Mouse (Mus musculus) liver, embryonic 14.5 days (tissue): ENCODE measurements at regions not wholly inside any gene's neighbourhood (a gene's known extent, or its start where the extent isn't known, plus 50 kb on each side); places are given as distances from the start of the nearest gene placed in this dataset.

Experiments
- ATAC-seq: fragments of 200-750 bp; cut with Nextera tagmentation; 2 replicates; pipeline ENCODE4 v1.8.0; 2017; ENCODE audit warnings: moderate number of reproducible peaks, mild to moderate bottlenecking, moderate library complexity; ENCODE audit not compliant: insufficient read depth
- DNase-seq, 3 experiments: peaks; one replicate each; pipeline ENCODE4 v3.0.0-alpha.2; 2012 to 2013; ENCODE audit warnings: low read depth in 3 of 3, low spot score in 3 of 3
- H3K27ac ChIP-seq: fragments of 300-500 bp; sonication (generic); 2 replicates; pipeline ENCODE4 v1.5.1; 2014; ENCODE audit warnings: moderate library complexity, mild to moderate bottlenecking, control low read depth, inconsistent platforms
- H3K27me3 ChIP-seq: fragments of 300-500 bp; sonication (generic); 2 replicates; pipeline ENCODE4 v1.6.1; 2014; ENCODE audit warnings: mild to moderate bottlenecking, low read length, moderate library complexity; ENCODE audit not compliant: control insufficient read depth, insufficient read depth
- H3K36me3 ChIP-seq: fragments of 300-500 bp; sonication (generic); replicated peaks from 2 replicates; pipeline ENCODE4 v1.6.1; 2014; ENCODE audit warnings: low read depth; ENCODE audit not compliant: control insufficient read depth, insufficient read depth
- H3K4me1 ChIP-seq, 2 experiments: fragments of 200-500 bp in 1 of 2; fragments of 300-500 bp in 1 of 2; sonication (generic) in 1 of 2; replicated peaks; 2 replicates each; pipeline ENCODE4 v1.6.1; 2012 to 2014; ENCODE audit warnings: antibody characterized with exemption in 1 of 2, inconsistent platforms in 1 of 2, low read length in 1 of 2; ENCODE audit not compliant: control insufficient read depth in 2 of 2, insufficient read depth in 2 of 2
- H3K4me2 ChIP-seq: fragments of 300-500 bp; sonication (generic); 2 replicates; pipeline ENCODE4 v1.6.1; 2014; ENCODE audit warnings: low read depth, mild to moderate bottlenecking, control low read depth, moderate library complexity
- H3K4me3 ChIP-seq, 2 experiments: fragments of 200-500 bp in 1 of 2; fragments of 300-500 bp in 1 of 2; sonication (generic) in 1 of 2; 2 replicates each; pipeline ENCODE4 v1.5.1; 2012 to 2014; ENCODE audit warnings: low read depth in 2 of 2, low read length in 2 of 2, mild to moderate bottlenecking in 2 of 2, control low read depth in 1 of 2, inconsistent platforms in 1 of 2, moderate library complexity in 1 of 2; ENCODE audit not compliant: insufficient read depth in 1 of 2
- H3K9ac ChIP-seq: fragments of 300-500 bp; sonication (generic); replicated peaks from 2 replicates; pipeline ENCODE4 v1.6.1; 2014; ENCODE audit warnings: mild to moderate bottlenecking, control low read depth, moderate library complexity
- H3K9me3 ChIP-seq: fragments of 300-500 bp; sonication (generic); 2 replicates; pipeline ENCODE4 v1.6.1; 2016; ENCODE audit warnings: low read length, mixed read lengths; ENCODE audit not compliant: control insufficient read depth
- CTCF ChIP-seq: IDR thresholded peaks from 2 replicates; pipeline ENCODE4 v1.5.1; 2016; ENCODE audit warnings: antibody characterized with exemption, low read depth, control low read depth
- EP300 ChIP-seq: IDR thresholded peaks from 2 replicates; pipeline ENCODE4 v1.6.1; 2016; ENCODE audit warnings: antibody characterized with exemption, low read depth
- WGBS: fragments of 180-500 bp; shearing (Covaris S2); extraction: QIAGEN DNeasy Blood & Tissue Kit; methylation state at CpG from one replicate; pipeline ENCODE4 v1.1.7; 2014; ENCODE audit not compliant: insufficient replicate concordance; 5-methylcytosine and 5-hydroxymethylcytosine counted together

GRCm38 (mm10) chr12:77137291-77137830 lies 100.6 kb upstream of the Fut8 start:
- no peak overlapping the region for H3K9ac ChIP-seq
- H3K4me3 ChIP-seq, result no peak overlapping the region
- no peak overlapping the region for H3K27ac ChIP-seq
- DNase-seq (no peak), ATAC-seq (no peak)
- H3K4me2 ChIP-seq, result no peak overlapping the region
- peaks cover 7 to 10% of the 10 kb centered on the region in 2 experiments; a peak in 3 of 4 replicates for H3K4me1 ChIP-seq
- TF ChIP-seq EP300 (no peak), CTCF (no peak)
- no peaks in the 10 kb centered on the region for H3K36me3 ChIP-seq
- H3K9me3 ChIP-seq, result no peaks in the 10 kb centered on the region
- no peaks in the 10 kb centered on the region for H3K27me3 ChIP-seq
- WGBS, result 44% methylated on average over 10 of the region's 10 CpGs

DNA sequence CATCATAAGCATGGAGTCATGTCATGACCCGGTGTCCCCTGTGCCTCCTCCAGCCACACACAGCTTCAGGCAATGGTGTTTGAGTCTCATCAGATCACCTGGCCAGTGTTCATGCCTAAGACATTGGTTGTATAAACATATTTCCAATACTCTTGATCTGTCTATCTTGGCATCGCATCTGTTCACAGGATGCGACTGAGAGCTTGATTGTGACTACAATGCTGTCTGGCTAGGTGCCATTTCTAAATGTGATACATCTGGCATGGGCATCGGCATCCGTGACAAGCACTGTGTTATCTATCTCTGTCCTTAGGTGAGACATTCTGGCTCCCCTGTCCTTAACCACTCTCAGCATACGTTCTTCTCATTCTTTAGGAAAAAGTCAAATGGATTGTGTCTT lies 102.3 kb upstream of the Fut8 start:
- Histone ChIP-seq H3K9me3 (no peaks in the 10 kb centered on the region), H3K4me3 (no peak overlapping the region), H3K4me2 (no peak overlapping the region), H3K27ac (no peak overlapping the region), H3K4me1 (peaks cover 7 to 14% of the 10 kb centered on the region in 2 experiments; a peak in 3 of 4 replicates), H3K36me3 (no peaks in the 10 kb centered on the region), H3K27me3 (no peaks in the 10 kb centered on the region), H3K9ac (no peak overlapping the region)
- TF ChIP-seq EP300 (no peak), CTCF (no peak)
- no peak for ATAC-seq
- 69% methylated on average over 6 of the region's 6 CpGs for WGBS
- DNase-seq, result no peak

- ATAC-seq, result no peak
- no peak for TF ChIP-seq EP300
- TF ChIP-seq CTCF, result no peak
- H3K27ac ChIP-seq, result no peak overlapping the region
- H3K9ac ChIP-seq, result no peak overlapping the region
- H3K4me1 ChIP-seq, result peaks cover 7 to 14% of the 10 kb centered on the region in 2 experiments; a peak in 3 of 4 replicates
- H3K4me3 ChIP-seq, result no peak overlapping the region
- H3K36me3 ChIP-seq, result no peaks in the 10 kb centered on the region
- WGBS, result 39% methylated on average over 3 of the region's 3 CpGs
- DNase-seq, result no peak
- H3K9me3 ChIP-seq, result no peaks in the 10 kb centered on the region
- H3K27me3 ChIP-seq, result no peaks in the 10 kb centered on the region
- H3K4me2 ChIP-seq, result no peak overlapping the region
These were observed 102.9 kb upstream of the Fut8 start for GRCm38 (mm10) chr12:77135067-77135466.

GRCm38 (mm10) chr12:77134306-77135010 lies 103.5 kb upstream of the Fut8 start:
- Histone ChIP-seq H3K9me3 (no peaks in the 10 kb centered on the region), H3K36me3 (no peaks in the 10 kb centered on the region), H3K4me1 (peaks cover 7 to 14% of the 10 kb centered on the region in 2 experiments; a peak in 3 of 4 replicates), H3K4me2 (no peak overlapping the region), H3K4me3 (no peak overlapping the region), H3K27ac (no peak overlapping the region), H3K27me3 (no peaks in the 10 kb centered on the region), H3K9ac (no peak overlapping the region)
- ATAC-seq, result no peak
- WGBS, result 19% methylated on average over 9 of the region's 9 CpGs
- DNase-seq, result no peak
- TF ChIP-seq EP300 (no peak), CTCF (no peak)

DNA sequence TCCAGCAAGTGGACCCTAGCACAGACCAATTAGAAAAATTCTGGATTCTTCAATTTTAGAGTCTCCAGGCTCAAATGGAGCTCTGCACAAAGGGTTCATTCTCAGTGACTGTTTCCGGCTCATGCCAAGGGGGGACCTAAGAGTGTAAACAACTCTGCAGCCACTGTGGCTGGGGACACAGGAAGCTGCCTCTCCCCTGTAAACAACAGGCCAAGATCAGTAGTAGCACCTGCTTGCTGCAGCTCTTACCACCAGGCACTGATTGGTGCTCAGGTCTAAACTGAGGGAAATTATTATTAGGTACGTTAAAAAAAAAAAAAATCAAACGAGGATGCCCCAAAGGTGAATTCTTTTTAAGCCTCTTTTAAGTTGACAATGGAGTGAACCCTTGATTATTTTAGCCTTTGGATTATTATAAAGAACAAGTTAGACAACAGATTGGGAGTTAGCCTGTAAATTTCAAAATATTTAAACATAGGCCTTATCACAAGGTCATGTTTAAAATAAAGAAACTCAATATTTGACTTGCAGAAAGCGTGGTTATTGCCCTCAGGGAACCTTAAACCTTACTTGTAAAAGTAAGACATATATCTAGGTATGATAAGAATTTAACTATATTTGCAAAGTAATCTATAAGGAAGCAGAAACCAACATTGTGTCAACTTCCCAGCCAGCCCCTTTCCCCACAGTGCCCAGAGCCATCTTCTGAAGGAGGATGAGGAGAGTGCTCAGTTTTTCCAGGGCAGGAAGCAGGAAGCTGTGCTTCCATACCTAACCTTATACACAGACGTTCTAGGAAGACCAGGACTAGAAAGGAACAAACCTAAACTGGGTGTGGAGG lies 104.2 kb upstream of the Fut8 start:
- no peaks in the 10 kb centered on the region for H3K27me3 ChIP-seq
- no peak overlapping the region for H3K4me3 ChIP-seq
- no peaks in the 10 kb centered on the region for H3K9me3 ChIP-seq
- peaks cover 7 to 14% of the 10 kb centered on the region in 2 experiments; a peak in 3 of 4 replicates for H3K4me1 ChIP-seq
- no peaks in the 10 kb centered on the region for H3K36me3 ChIP-seq
- H3K9ac ChIP-seq, result no peak overlapping the region
- DNase-seq, result no peak
- no peak overlapping the region for H3K27ac ChIP-seq
- TF ChIP-seq CTCF (no peak), EP300 (no peak)
- ATAC-seq, result no peak
- WGBS, result 28% methylated on average over 5 of the region's 5 CpGs
- no peak overlapping the region for H3K4me2 ChIP-seq
